Mouse (Mus musculus): Measurements from ENCODE around the gene Slc22a23.

Gene Slc22a23

GRCm38 (mm10) chr13:34133326-34134071 lies 211.5 kb downstream of the Slc22a23 start:
- DNase-seq (ENCODE audit: low spot score in 2 of 2) = peak; percentile 61 to 71

- no peak for DNase-seq (ENCODE audit: low spot score in 2 of 2)
These were observed 212.1 kb downstream of the Slc22a23 start for GRCm38 (mm10) chr13:34132875-34133274.

GRCm38 (mm10) chr13:34132299-34132698 lies 212.7 kb downstream of the Slc22a23 start:
- no peak for DNase-seq (ENCODE audit: low spot score in 2 of 2)

DNA sequence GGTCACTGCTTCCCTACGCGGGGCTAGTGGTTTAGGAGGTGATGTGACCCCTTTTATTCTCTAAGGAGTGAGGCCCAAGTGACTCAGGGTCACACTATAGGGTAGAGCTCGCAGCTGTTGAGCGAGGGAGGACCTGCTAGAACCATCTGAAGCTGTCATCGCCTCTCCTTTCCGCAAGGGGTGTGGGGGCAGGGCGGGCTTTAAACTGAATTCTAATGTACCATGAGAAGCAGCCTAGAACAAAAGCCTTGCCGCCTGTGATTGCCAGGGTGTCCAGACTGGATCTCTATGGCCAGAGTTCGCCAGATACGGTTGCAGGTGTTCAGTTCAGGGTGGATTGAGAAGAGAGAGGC lies 213.3 kb downstream of the Slc22a23 start:
- DNase-seq (ENCODE audit: low spot score in 2 of 2) = peak; percentile 86 to 89

DNA sequence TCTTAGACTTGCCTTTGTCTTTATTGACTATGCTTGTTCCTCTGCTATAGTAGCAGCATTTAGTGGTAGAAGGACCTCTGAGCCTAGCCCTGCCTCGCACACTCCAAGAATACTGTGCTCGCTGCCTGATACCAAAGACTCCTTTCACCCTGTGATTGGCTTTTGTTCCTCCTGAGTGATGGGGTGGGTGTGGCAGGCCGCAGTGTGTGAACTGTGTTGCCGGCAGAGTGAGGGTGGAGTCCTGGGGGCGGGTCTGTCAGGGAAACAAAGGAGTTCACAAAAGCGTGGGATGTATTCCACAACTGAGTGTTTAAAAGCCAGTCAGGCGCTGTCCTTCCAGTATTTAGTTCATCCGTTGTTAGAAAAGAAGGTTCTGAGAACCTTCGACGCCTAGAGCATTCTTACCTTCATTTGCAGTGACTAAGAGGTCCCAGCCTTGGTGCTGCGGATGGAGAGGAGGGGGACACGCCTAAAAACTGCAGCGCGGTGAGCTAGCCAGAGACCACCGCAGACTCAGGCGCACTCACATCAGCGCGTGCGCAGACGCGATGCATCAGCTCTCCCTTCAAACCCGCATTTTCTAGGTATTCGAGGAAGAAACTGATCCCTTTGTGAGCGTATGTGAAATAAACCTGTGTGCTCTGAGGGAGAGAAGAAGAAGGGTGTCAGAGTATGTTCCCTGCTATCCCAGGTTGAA lies 213.8 kb downstream of the Slc22a23 start:
- DNase-seq (ENCODE audit: low spot score in 2 of 2) = peak; percentile 78 to 86

DNA sequence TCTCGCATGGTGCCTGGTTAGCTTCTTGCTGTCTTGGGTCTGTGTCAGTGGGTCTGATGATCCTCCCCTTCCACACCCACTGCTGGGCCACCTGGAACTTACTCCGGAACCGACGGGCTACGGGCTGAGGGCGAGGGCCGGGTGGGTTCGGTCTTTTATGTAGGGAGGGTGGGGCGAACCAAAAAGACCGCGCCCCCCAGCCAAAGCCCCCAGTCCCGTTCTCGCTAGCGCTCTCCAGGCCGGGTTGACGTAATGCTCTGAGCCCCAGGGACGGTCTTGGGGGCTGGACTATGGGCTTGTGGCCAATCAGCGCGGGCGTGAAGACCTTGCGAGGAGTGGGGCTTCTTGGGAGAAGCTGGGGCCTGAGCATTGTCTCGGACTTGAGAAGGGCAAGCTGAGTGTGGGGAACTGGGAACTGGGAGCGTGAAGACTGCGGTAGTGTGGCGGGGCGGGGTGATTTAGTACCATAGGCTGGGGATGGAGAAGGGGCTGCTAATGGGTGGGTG lies 214.7 kb downstream of the Slc22a23 start, which contains the start of gene Tubb2b:
Gene Tubb2b (minus strand): TSS at position 241 of the 506 bp plus-strand sequence.
- DNase-seq (ENCODE audit: low spot score in 2 of 2) = peak; percentile 97 to 98

DNA sequence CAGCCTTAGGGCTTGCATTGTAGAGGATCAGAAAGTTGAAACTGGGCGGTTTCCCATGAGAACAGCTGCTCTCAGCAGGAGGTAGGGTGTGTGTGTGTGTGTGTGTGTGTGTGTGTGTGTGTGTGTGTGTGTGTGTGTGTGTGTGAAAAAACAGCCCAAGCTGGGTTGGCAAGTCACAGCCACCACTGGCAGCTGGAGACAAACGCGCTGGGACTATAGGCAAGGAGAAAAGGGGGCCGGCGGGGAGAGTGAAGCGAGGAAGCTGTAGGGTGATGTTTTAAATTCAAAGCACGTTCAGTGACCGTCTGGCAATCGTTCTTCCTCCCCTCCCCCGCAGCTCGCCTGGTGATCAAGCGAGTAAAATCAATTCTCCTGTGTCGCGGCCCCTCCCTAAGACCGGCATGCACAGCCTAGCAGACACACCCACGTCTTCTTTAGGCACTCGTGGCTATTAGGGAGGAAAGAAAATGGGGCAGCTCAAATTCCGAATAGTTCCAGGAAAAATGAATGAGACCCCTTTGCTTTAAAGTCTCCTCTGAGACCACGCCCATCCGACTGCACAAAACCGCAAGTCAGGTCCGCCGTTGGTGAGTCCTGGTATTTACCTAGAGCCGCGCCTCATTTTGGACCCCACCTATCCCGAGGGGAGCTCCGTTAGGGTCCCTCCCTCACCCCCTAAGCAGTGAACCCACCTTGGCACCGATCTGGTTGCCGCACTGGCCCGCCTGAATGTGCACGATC lies 215.3 kb downstream of the Slc22a23 start:
- DNase-seq (ENCODE audit: low spot score in 2 of 2) = peak; percentile 86 to 89

All from right cerebral cortex, postnatal 10 days (tissue).